Mouse (Mus musculus): ENCODE results near the gene Cog4. TPM values are rescaled to one million over a fixed set of nuclear protein-coding genes. Genes with fewer than 3 reads are reported as not detected.
"Not testable (repeated sequence)": the region's sequence is repeated elsewhere in the genome, so short reads cannot be mapped to it uniquely, and the experiment has no call there.

Gene Cog4
- polyA plus RNA-seq, 1 experiment, result 56.5 TPM

DNA sequence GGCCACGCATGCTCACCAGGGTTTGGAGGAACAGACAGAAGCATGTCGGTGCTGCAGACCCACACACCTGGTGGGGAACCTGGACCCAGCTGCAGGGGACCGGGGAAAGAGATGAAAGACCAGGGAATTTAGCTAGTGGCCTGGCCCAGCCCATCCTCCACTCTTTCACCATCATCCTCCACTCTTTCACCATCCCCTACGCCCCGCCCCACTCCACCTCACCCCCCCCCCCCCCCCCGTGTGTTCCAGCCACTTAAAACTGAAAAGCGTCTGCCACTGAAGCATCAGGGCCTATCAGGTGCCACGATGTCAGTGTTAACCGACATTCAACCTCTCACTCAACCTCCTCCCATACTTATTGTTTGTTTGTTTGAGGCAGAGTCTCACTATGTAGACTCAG, 48.9 kb downstream of the Cog4 start:
- H3K27me3 ChIP-seq (ENCODE audit: control insufficient read depth, insufficient read depth, low read length), result no peaks in the 10 kb centered on the region
- TF ChIP-seq CTCF (IDR thresholded peaks at IDR 0.05; ENCODE audit: borderline replicate concordance, insufficient read depth, low read depth, low read length), result no peak
- TF ChIP-seq POLR2A (IDR thresholded peaks at IDR 0.05; ENCODE audit: borderline replicate concordance, insufficient read depth, low read length), result no peak
- peaks cover 14% of the 10 kb centered on the region for H3K4me1 ChIP-seq (ENCODE audit: control insufficient read depth, insufficient read depth, low read length)
- 77% methylated on average over 9 of the region's 9 CpGs for WGBS
- no peak overlapping the region for H3K4me3 ChIP-seq (replicated peaks; ENCODE audit: insufficient read depth, low read depth, low read length)
- no peak for DNase-seq
- H3K27ac ChIP-seq (ENCODE audit: insufficient read depth, low read length), result no peak overlapping the region

DNA sequence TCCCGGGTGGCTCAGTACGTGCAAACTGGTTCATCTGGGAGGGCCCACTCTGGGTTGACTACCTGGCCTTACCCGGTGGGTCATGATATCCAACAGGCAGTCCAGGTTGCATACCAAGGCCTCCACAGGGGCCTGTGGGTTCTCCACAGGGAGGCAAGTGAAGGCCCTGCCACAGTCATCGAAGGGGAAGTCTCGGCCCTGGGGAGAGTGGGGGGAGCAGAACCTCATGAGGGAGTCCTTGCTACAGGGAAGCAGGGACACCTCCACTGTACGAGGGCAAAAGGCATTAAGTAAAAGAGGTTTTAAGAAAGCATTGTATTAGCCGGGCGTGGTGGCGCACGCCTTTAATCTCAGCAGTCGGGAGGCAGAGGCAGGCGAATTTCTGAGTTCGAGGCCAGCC, 49.4 kb downstream of the Cog4 start:
- Histone ChIP-seq H3K27me3 (ENCODE audit: control insufficient read depth, insufficient read depth, low read length) (no peaks in the 10 kb centered on the region), H3K4me1 (ENCODE audit: control insufficient read depth, insufficient read depth, low read length) (peaks cover 12% of the 10 kb centered on the region), H3K27ac (ENCODE audit: insufficient read depth, low read length) (no peak overlapping the region), H3K4me3 (replicated peaks; ENCODE audit: insufficient read depth, low read depth, low read length) (no peak overlapping the region)
- TF ChIP-seq POLR2A (IDR thresholded peaks at IDR 0.05; ENCODE audit: borderline replicate concordance, insufficient read depth, low read length), result no peak
- no peak for TF ChIP-seq CTCF (IDR thresholded peaks at IDR 0.05; ENCODE audit: borderline replicate concordance, insufficient read depth, low read depth, low read length)
- 94% methylated on average over 13 of the region's 13 CpGs for WGBS
- no peak for DNase-seq

DNA sequence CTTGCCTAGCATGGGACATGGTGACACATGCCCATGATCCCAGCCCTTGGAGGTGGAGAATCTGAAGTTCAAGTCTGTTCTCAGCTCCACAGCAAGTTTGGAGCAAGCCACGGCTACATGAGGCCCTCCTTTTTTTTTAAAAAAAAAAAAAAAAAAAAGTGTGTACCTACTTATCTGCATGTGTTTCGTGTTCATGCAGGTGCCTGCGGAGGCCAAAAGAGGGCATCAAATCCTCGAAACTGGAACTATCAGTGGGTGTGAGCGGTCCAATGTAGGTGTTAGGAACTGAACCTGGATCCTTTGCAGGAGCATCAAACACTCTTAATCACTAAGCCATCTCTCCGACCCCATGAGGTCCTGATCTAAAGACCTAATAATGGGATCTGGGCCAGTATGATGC, 51.1 kb downstream of the Cog4 start:
- H3K27ac ChIP-seq (ENCODE audit: insufficient read depth, low read length), result no peak overlapping the region
- H3K27me3 ChIP-seq (ENCODE audit: control insufficient read depth, insufficient read depth, low read length), result no peaks in the 10 kb centered on the region
- H3K4me3 ChIP-seq (replicated peaks; ENCODE audit: insufficient read depth, low read depth, low read length), result no peak overlapping the region
- 89% methylated on average over 6 of the region's 6 CpGs for WGBS
- peaks cover 9% of the 10 kb centered on the region for H3K4me1 ChIP-seq (ENCODE audit: control insufficient read depth, insufficient read depth, low read length)
- TF ChIP-seq CTCF (IDR thresholded peaks at IDR 0.05; ENCODE audit: borderline replicate concordance, insufficient read depth, low read depth, low read length) (0 out of 2 replicates have a peak, but pooled peaks have one; percentile 9), POLR2A (IDR thresholded peaks at IDR 0.05; ENCODE audit: borderline replicate concordance, insufficient read depth, low read length) (no peak)
- DNase-seq, result no peak

DNA sequence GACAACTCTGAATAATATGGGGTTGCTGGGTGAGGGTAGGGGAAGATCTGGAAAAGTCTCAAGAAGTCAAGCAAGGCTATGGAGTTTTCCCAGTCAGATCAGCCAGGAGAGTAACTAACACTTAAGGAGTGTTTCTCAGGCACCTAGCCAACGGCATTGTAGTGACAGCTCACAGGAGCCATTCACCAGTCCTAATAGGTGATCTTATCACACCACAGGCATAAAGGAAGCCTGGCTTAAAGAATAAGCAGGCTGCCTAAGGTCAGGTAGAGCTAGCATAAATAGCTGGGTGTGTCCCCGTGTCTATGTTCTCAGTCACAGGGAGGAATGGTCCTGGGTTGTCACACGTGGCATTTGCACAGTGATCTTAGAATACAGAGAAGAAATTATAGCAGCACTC, 54.7 kb downstream of the Cog4 start:
- Histone ChIP-seq H3K27me3 (ENCODE audit: control insufficient read depth, insufficient read depth, low read length) (no peaks in the 10 kb centered on the region), H3K4me3 (replicated peaks; ENCODE audit: insufficient read depth, low read depth, low read length) (no peak overlapping the region), H3K27ac (ENCODE audit: insufficient read depth, low read length) (no peak overlapping the region), H3K4me1 (ENCODE audit: control insufficient read depth, insufficient read depth, low read length) (no peaks in the 10 kb centered on the region)
- DNase-seq, result no peak
- TF ChIP-seq CTCF (IDR thresholded peaks at IDR 0.05; ENCODE audit: borderline replicate concordance, insufficient read depth, low read depth, low read length), result no peak
- TF ChIP-seq POLR2A (IDR thresholded peaks at IDR 0.05; ENCODE audit: borderline replicate concordance, insufficient read depth, low read length), result no peak
- WGBS, result 80% methylated on average over 3 of the region's 3 CpGs

DNA sequence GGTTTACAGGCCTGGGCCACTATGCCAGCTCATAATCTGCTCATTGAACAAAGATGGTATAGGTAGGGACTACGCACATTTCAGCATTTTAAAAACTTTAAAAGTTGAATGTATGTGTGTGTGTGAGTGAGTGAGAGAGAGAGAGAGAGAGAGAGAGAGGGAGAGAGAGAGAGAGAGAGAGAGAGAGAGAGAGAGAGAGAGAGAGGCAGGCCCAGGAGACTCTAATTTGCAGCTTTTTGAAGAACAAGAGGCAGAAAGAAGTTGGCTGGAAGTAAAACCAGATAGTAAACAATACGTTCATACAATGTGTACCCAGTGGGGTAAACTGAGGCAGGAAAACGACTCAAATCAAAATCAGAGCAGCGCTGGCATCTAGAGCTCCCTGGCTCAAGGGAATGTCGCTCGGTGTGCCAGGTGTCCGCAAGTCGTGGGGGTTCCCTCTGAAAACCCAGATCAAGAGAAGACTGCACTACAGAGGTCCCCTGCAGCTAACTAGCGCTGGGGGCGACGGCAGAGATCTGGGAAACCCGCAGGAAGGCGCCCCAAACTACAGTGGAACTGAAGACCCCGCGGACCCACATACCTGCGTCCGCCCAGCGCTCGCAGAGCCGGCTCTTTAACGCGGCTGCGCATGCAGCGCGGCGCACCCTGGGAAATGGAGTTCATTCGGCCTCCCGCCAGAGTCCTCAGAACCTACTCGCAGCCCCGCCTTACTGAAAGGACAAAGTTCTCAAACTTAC, 55.6 kb downstream of the Cog4 start, which contains the start of gene Fuk:
TSS of gene Fuk (minus strand) at position 650 of the 740 bp plus-strand sequence.
- Histone ChIP-seq H3K27me3 (ENCODE audit: control insufficient read depth, insufficient read depth, low read length) (no peaks in the 10 kb centered on the region), H3K4me1 (ENCODE audit: control insufficient read depth, insufficient read depth, low read length) (no peaks in the 10 kb centered on the region), H3K4me3 (replicated peaks; ENCODE audit: insufficient read depth, low read depth, low read length) (peak within 1 kb of the TSS; percentile 98), H3K27ac (ENCODE audit: insufficient read depth, low read length) (0 out of 2 replicates have a peak within 1 kb of the TSS, but pooled peaks have one; percentile 46)
- WGBS, result 3% methylated on average over 30 of the region's 30 CpGs
- DNase-seq, result peak; percentile 85 to 89
- TF ChIP-seq CTCF (IDR thresholded peaks at IDR 0.05; ENCODE audit: borderline replicate concordance, insufficient read depth, low read depth, low read length), result no peak
- TF ChIP-seq POLR2A (IDR thresholded peaks at IDR 0.05; ENCODE audit: borderline replicate concordance, insufficient read depth, low read length), result peak; percentile 81

DNA sequence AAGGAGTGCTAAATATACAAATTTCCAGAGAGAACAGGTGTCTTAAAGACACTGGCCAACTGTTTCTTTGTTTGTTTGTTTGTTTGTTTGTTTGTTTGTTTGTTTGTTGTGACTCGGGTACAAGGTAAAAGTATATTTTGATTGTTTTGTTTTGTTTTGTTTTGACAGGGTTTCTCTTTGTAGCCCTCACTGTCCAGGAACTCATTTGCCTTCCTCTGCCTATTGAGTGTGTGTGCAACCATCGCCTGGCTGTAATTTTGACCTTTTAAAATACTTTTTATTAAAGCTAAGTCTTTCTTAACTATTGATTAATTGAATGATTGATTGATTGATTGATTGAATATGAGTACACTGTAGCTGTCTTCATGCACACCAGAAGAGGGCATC, 56.2 kb downstream of the Cog4 start:
- DNase-seq, result no peak
- no peak overlapping the region for H3K27ac ChIP-seq (ENCODE audit: insufficient read depth, low read length)
- H3K27me3 ChIP-seq (ENCODE audit: control insufficient read depth, insufficient read depth, low read length), result no peaks in the 10 kb centered on the region
- WGBS, result 55% methylated on average over 2 of the region's 2 CpGs
- peak overlapping the region; percentile 98 for H3K4me3 ChIP-seq (replicated peaks; ENCODE audit: insufficient read depth, low read depth, low read length)
- no peaks in the 10 kb centered on the region for H3K4me1 ChIP-seq (ENCODE audit: control insufficient read depth, insufficient read depth, low read length)
- TF ChIP-seq CTCF (IDR thresholded peaks at IDR 0.05; ENCODE audit: borderline replicate concordance, insufficient read depth, low read depth, low read length) (no peak), POLR2A (IDR thresholded peaks at IDR 0.05; ENCODE audit: borderline replicate concordance, insufficient read depth, low read length) (no peak)

DNA sequence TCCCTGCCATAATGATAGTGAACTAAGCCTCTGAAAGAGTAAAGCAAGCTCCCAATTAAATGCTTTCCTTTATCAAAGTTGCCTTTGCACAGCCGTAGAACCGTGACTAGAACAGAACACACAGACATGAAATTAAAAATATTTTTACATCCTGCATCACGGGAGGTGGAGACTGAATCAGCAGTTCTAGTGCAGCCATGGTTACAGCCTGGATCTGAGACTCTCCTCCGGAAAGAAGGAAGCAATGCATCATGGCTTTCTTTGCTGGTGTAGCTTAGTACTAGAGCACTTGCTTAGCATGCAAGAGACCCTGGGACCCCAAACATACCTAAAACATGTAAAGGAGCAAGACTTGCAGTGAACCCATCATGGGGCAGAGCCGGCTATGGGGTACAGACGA, 59.0 kb downstream of the Cog4 start:
- 86% methylated on average over 6 of the region's 6 CpGs for WGBS
- H3K27ac ChIP-seq (ENCODE audit: insufficient read depth, low read length), result no peak overlapping the region
- no peak for TF ChIP-seq CTCF (IDR thresholded peaks at IDR 0.05; ENCODE audit: borderline replicate concordance, insufficient read depth, low read depth, low read length)
- TF ChIP-seq POLR2A (IDR thresholded peaks at IDR 0.05; ENCODE audit: borderline replicate concordance, insufficient read depth, low read length), result no peak
- DNase-seq, result no peak
- no peak overlapping the region for H3K4me3 ChIP-seq (replicated peaks; ENCODE audit: insufficient read depth, low read depth, low read length)
- H3K4me1 ChIP-seq (ENCODE audit: control insufficient read depth, insufficient read depth, low read length), result no peaks in the 10 kb centered on the region
- no peaks in the 10 kb centered on the region for H3K27me3 ChIP-seq (ENCODE audit: control insufficient read depth, insufficient read depth, low read length)

DNA sequence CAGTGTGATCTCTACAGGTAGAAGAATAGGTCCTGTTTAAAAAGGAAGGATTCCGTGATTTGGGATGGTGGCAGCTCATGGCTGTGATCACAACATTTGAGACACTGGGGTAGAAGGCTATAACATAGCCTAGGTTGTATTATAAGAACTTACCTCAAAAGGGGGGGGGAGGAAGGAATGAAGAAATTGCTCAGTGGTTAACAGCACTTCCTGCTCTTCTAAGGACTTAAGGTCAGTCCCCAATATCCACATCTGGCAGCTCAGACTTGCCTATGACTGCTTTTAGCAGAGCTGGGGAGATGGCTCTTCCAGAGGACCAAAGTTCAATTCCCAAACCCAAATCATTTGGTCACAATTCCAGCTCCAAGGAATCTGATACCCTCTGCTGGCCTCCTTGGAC, 60.3 kb downstream of the Cog4 start:
- 100% methylated on average over 1 of the region's 1 CpGs for WGBS
- TF ChIP-seq POLR2A (IDR thresholded peaks at IDR 0.05; ENCODE audit: borderline replicate concordance, insufficient read depth, low read length) (no peak), CTCF (IDR thresholded peaks at IDR 0.05; ENCODE audit: borderline replicate concordance, insufficient read depth, low read depth, low read length) (no peak)
- no peak overlapping the region for H3K4me3 ChIP-seq (replicated peaks; ENCODE audit: insufficient read depth, low read depth, low read length)
- no peak overlapping the region for H3K27ac ChIP-seq (ENCODE audit: insufficient read depth, low read length)
- DNase-seq, result no peak
- no peaks in the 10 kb centered on the region for H3K27me3 ChIP-seq (ENCODE audit: control insufficient read depth, insufficient read depth, low read length)
- no peaks in the 10 kb centered on the region for H3K4me1 ChIP-seq (ENCODE audit: control insufficient read depth, insufficient read depth, low read length)

DNA sequence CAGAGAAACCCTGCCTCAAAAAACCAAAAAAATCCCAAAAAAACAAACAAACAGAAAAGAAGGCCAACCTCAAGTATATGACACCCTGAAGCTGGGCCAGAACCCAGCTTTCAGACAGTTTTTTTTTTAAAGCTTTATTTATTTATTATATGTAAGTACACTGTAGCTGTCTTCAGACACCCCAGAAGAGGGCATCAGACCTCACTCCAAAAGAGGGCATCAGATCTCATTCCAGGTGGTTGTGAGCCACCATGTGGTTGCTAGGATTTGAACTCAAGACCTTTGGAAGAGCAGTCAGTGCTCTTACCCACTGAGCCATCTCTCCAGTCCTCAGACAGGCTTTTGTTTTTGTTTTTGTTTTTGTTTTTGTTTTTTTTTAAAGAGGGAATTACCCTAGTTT, 63.5 kb downstream of the Cog4 start:
- H3K4me1 ChIP-seq (ENCODE audit: control insufficient read depth, insufficient read depth, low read length); DNase-seq; H3K27ac ChIP-seq (ENCODE audit: insufficient read depth, low read length); H3K27me3 ChIP-seq (ENCODE audit: control insufficient read depth, insufficient read depth, low read length); H3K4me3 ChIP-seq (replicated peaks; ENCODE audit: insufficient read depth, low read depth, low read length): not testable (repeated sequence)
